Comparison of ENCODE assay signal across 8 mouse cellular contexts in the genomic region with DNA sequence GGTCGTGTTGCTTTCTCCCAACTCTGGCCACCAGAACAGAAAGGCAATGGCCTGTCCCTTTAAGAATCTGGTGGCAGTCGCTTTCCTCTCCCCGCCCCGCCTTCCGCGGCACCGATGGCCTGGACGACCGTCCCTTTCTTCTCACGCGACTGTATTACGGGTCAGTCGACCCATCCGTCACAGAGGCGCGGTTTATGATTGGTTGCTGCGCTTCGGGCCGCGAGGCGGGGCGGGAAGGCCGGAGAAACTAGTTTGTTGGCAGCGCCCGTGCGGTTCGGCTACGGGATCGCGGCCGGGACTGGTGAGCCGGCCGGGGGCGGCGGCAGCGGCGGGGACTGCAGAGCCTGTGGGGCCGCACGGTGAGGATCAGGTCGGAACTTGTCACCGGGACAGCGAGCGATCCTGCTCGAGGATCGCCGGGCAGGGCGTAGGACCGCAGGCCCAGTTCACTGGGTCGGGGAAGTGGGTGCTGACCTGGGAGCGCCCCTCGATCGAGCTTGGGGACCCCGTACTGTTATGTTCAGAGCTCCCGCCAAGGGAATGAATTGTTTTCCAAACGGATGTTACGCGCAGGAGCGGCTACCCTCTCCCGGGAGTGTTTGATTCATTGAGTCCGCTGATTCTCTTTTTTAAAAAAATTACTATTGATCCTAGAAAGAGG. TPM values are rescaled to one million over a fixed set of nuclear protein-coding genes. Genes with fewer than 3 reads are reported as not detected.
DNase-seq lines count a peak whose midpoint lies in the region; ATAC-seq lines count a peak whose summit lies in the region.

TSS of gene Klhl25 (plus strand) at position 196 of the 661 bp plus-strand sequence.

- H3K36me3 ChIP-seq in hindbrain, embryonic 12.5 days, result no peaks in the 10 kb centered on the region

- H3K4me1 ChIP-seq in hindbrain, embryonic 12.5 days, result peaks cover 29% of the 10 kb centered on the region

- peak within 1 kb of the TSS; percentile 76 for H3K4me2 ChIP-seq in hindbrain, embryonic 12.5 days (replicated peaks)

- H3K4me3 ChIP-seq in hindbrain, embryonic 12.5 days, result peak within 1 kb of the TSS; percentile 90

- H3K9ac ChIP-seq in hindbrain, embryonic 12.5 days, result peak within 1 kb of the TSS; percentile 87

- H3K27ac ChIP-seq in hindbrain, embryonic 12.5 days, result peak within 1 kb of the TSS; percentile 81

- H3K27me3 ChIP-seq in hindbrain, embryonic 12.5 days, result no peaks in the 10 kb centered on the region

- ATAC-seq in hindbrain, embryonic 12.5 days (ENCODE audit: low FRiP score), result peak; percentile 95

- no peaks in the 10 kb centered on the region for H3K9me3 ChIP-seq in hindbrain, embryonic 12.5 days (replicated peaks)

- under 1% methylated on average over 60 of the region's 60 CpGs for WGBS in hindbrain, embryonic 12.5 days

- peak; percentile 97 for DNase-seq in NIH3T3 (ENCODE audit: low read depth)
- peak; percentile 97 to 98 for DNase-seq in cerebellum, postnatal 10 days
- peak; percentile 92 to 95 for DNase-seq in frontal cortex, postnatal 10 days (ENCODE audit: low spot score in 2 of 2)
- peak; percentile 97 to 98 for DNase-seq in layer of hippocampus, postnatal 14 days (ENCODE audit: low spot score in 2 of 2)
- DNase-seq in lung, postnatal 14 days, result peak; percentile 97
- DNase-seq in retina, adult 2 months (ENCODE audit: low read depth, low spot score), result peak; percentile 94
- peak; percentile 90 to 91 for DNase-seq in thymus, postnatal 36 days

RNA-seq across cellular contexts. Expression of gene Klhl25, which starts in this region (rescaled TPM):
- 26.0 and 26.7 TPM in 2 replicates for polyA plus RNA-seq in hindbrain, embryonic 12.5 days (2016; fragmentation: Nextera tagmentation; extraction: Ambion mirVana)
- total RNA-seq in layer of hippocampus, postnatal 14 days (2021), result 10 to 100 TPM; 10.6 to 16.5 TPM

Comparison
In these comparisons a context has a peak if more than half of its experiments do, and no peak if none do; other contexts are left out.
1. Peak in every context shown above with its lines: DNase-seq, ATAC-seq, H3K4me3 ChIP-seq and H3K27ac ChIP-seq.